Mouse (Mus musculus) midbrain, embryonic 15.5 days (tissue): Measurements from ENCODE around the gene Dct. TPM values are rescaled to one million over a fixed set of nuclear protein-coding genes. Genes with fewer than 3 reads are reported as not detected.

Experiments
- ATAC-seq: fragments of 200-750 bp; cut with Nextera tagmentation; replicated peaks from 2 replicates; pipeline ENCODE4 v1.8.0; 2017; ENCODE audit warnings: moderate TSS enrichment
- H3K27ac ChIP-seq: fragments of 300-500 bp; sonication (generic); 2 replicates; pipeline ENCODE4 v1.5.1; 2015; ENCODE audit warnings: mild to moderate bottlenecking, inconsistent platforms
- H3K27me3 ChIP-seq: fragments of 300-500 bp; sonication (generic); replicated peaks from 2 replicates; pipeline ENCODE4 v1.6.1; 2015; ENCODE audit warnings: inconsistent platforms
- H3K36me3 ChIP-seq: fragments of 300-500 bp; sonication (generic); replicated peaks from 2 replicates; pipeline ENCODE4 v1.6.1; 2015; ENCODE audit warnings: inconsistent platforms
- H3K4me1 ChIP-seq: fragments of 300-500 bp; sonication (generic); 2 replicates; pipeline ENCODE4 v1.6.1; 2015; ENCODE audit warnings: inconsistent platforms
- H3K4me2 ChIP-seq: fragments of 300-500 bp; sonication (generic); 2 replicates; pipeline ENCODE4 v1.6.1; 2015; ENCODE audit warnings: inconsistent platforms, mild to moderate bottlenecking, moderate library complexity
- H3K4me3 ChIP-seq: fragments of 300-500 bp; sonication (generic); 2 replicates; pipeline ENCODE4 v1.5.1; 2015; ENCODE audit warnings: mild to moderate bottlenecking, inconsistent platforms
- H3K9ac ChIP-seq: fragments of 300-500 bp; sonication (generic); 2 replicates; pipeline ENCODE4 v1.6.1; 2015; ENCODE audit warnings: mild to moderate bottlenecking, inconsistent platforms
- H3K9me3 ChIP-seq: fragments of 300-500 bp; sonication (generic); 2 replicates; pipeline ENCODE4 v1.6.1; 2016; ENCODE audit warnings: inconsistent platforms
- WGBS: fragments of 180-500 bp; shearing (Covaris S2); methylation state at CpG from one replicate; pipeline ENCODE4 v1.1.7; 2015; ENCODE audit warnings: mixed read lengths; 5-methylcytosine and 5-hydroxymethylcytosine counted together
- polyA plus RNA-seq: library from polyadenylated mRNA; unstranded; fragments of >200 nt; fragmentation: Nextera tagmentation; extraction: Ambion mirVana; gene quantifications from 2 replicates; pipeline ENCODE4 v1.2.1, GENCODE M21; 2015

Gene Dct
- polyA plus RNA-seq, 1 experiment from 2014 or later, result 1.1 TPM

GRCm38 (mm10) chr14:117972576-117972975, 79.5 kb downstream of the Dct start:
- Histone ChIP-seq H3K36me3 (no peaks in the 10 kb centered on the region; the same call in 1 of the 2 replicates), H3K9me3 (no peaks in the 10 kb centered on the region), H3K4me2 (no peak overlapping the region), H3K9ac (no peak overlapping the region), H3K27ac (no peak overlapping the region), H3K4me1 (no peaks in the 10 kb centered on the region), H3K4me3 (no peak overlapping the region), H3K27me3 (no peaks in the 10 kb centered on the region)
- 91% methylated on average over 5 of the region's 5 CpGs for WGBS
- ATAC-seq, result no peak

Other genes with a start within 250 kb of the Dct start
- gene Tgds, start 80.5 kb upstream of the Dct start, polyA plus RNA-seq, result 16.8 TPM in 2 replicates
- 43.8 and 44.0 TPM in 2 replicates for gene Gpr180, start 84.9 kb upstream of the Dct start, polyA plus RNA-seq
- gene Sox21, start 184.8 kb upstream of the Dct start, polyA plus RNA-seq, result 9.8 and 11.6 TPM in 2 replicates
- gene Gm9376, start 214.7 kb upstream of the Dct start, polyA plus RNA-seq, result not detected in 2 replicates